Mouse (Mus musculus): ENCODE data around the gene Raver2.
"Not testable (repeated sequence)": the region's sequence is repeated elsewhere in the genome, so short reads cannot be mapped to it uniquely, and the experiment has no call there.

The Raver2 gene

GRCm38 (mm10) chr4:101068786-101069153 lies at the start of gene Raver2:
Raver2 (plus strand) TSS chr4:101068983.
- DNase-seq (ENCODE audit: low read depth, low spot score) = no peak

GRCm38 (mm10) chr4:101020596-101020995 lies 48.2 kb upstream of the Raver2 start, which contains the start of gene Gm10577:
Gm10577 (minus strand) TSS chr4:101020696.
- no peak for DNase-seq (ENCODE audit: low read depth, low spot score)

GRCm38 (mm10) chr4:101026566-101026965 lies 42.2 kb upstream of the Raver2 start:
- no peak for DNase-seq (ENCODE audit: low read depth, low spot score)

GRCm38 (mm10) chr4:101026995-101027394 lies 41.8 kb upstream of the Raver2 start:
- peak; percentile 14 for DNase-seq (ENCODE audit: low read depth, low spot score)

GRCm38 (mm10) chr4:101027852-101028411 lies 40.9 kb upstream of the Raver2 start:
- DNase-seq (ENCODE audit: low read depth, low spot score) = no peak

- DNase-seq (ENCODE audit: low read depth, low spot score) = no peak
These were observed 35.7 kb upstream of the Raver2 start for GRCm38 (mm10) chr4:101033047-101033446.

GRCm38 (mm10) chr4:101035131-101035530 lies 33.7 kb upstream of the Raver2 start:
- DNase-seq (ENCODE audit: low read depth, low spot score) = no peak

GRCm38 (mm10) chr4:101037156-101037555 lies 31.6 kb upstream of the Raver2 start:
- no peak for DNase-seq (ENCODE audit: low read depth, low spot score)

- DNase-seq (ENCODE audit: low read depth, low spot score) = no peak
These were observed 25.1 kb upstream of the Raver2 start for GRCm38 (mm10) chr4:101043691-101044090.

GRCm38 (mm10) chr4:101044149-101044548 lies 24.6 kb upstream of the Raver2 start:
- DNase-seq (ENCODE audit: low read depth, low spot score) = no peak

GRCm38 (mm10) chr4:101046576-101046975 lies 22.2 kb upstream of the Raver2 start:
- no peak for DNase-seq (ENCODE audit: low read depth, low spot score)

- DNase-seq (ENCODE audit: low read depth, low spot score) = no peak
These were observed 6.6 kb upstream of the Raver2 start for GRCm38 (mm10) chr4:101062146-101062545.

GRCm38 (mm10) chr4:101066401-101066800 lies 2.4 kb upstream of the Raver2 start:
- no peak for DNase-seq (ENCODE audit: low read depth, low spot score)

- no peak for DNase-seq (ENCODE audit: low read depth, low spot score)
These were observed 580 bp downstream of the Raver2 start for GRCm38 (mm10) chr4:101069154-101069971.

- no peak for DNase-seq (ENCODE audit: low read depth, low spot score)
These were observed 2.8 kb downstream of the Raver2 start for GRCm38 (mm10) chr4:101071570-101071969.

GRCm38 (mm10) chr4:101076425-101076824 lies 7.6 kb downstream of the Raver2 start:
- no peak for DNase-seq (ENCODE audit: low read depth, low spot score)

- DNase-seq (ENCODE audit: low read depth, low spot score) = no peak
These were observed 11.2 kb downstream of the Raver2 start for GRCm38 (mm10) chr4:101080016-101080415.

GRCm38 (mm10) chr4:101082176-101082888 lies 13.5 kb downstream of the Raver2 start:
- DNase-seq (ENCODE audit: low read depth, low spot score) = no peak

- DNase-seq (ENCODE audit: low read depth, low spot score) = no peak
These were observed 16.1 kb downstream of the Raver2 start for GRCm38 (mm10) chr4:101084863-101085262.

GRCm38 (mm10) chr4:101086040-101086439 lies 17.3 kb downstream of the Raver2 start:
- no peak for DNase-seq (ENCODE audit: low read depth, low spot score)

GRCm38 (mm10) chr4:101087721-101088120 lies 18.9 kb downstream of the Raver2 start:
- DNase-seq (ENCODE audit: low read depth, low spot score) = no peak

GRCm38 (mm10) chr4:101090630-101091029 lies 21.8 kb downstream of the Raver2 start:
- DNase-seq (ENCODE audit: low read depth, low spot score) = not testable (repeated sequence)

All from brain, embryonic 18.5 days (tissue).